Mouse (Mus musculus) stomach, postnatal 0 days (tissue): ENCODE results near the gene Slc26a10.

Source experiments
- CTCF ChIP-seq: IDR thresholded peaks from 2 replicates; pipeline ENCODE4 v1.5.1; 2016; ENCODE audit warnings: antibody characterized with exemption, low read depth, mild to moderate bottlenecking, moderate library complexity
- EP300 ChIP-seq: optimal IDR thresholded peaks from 2 replicates; pipeline ENCODE3; 2016; ENCODE audit warnings: antibody characterized with exemption

- TF ChIP-seq CTCF (no peak), EP300 (no peak)
Measured at GRCm38 (mm10) chr10:127136510-127136909, 43.9 kb downstream of the Slc26a10 start.
